Mouse (Mus musculus) v-Abl transformed pro-B cells (cell line): ENCODE measurements around the gene Kif5c.

ENCODE experiments used
- in situ Hi-C, 2 experiments: fragments of 400-800 bp; cut with MboI; formaldehyde crosslinking; loops; one replicate each; pipeline ENCODE4 v1.15.1; 2025; ENCODE audit not compliant: unreplicated experiment in 2 of 2

Kif5c gene

GRCm38 (mm10) chr2:49771172-49771571 is 152.1 kb downstream of the Kif5c start:
- in situ Hi-C loops = loop anchor here in 1 of 2 experiments (25.0 kb wide), 1 partner anchor 1666 kb away; no protein-coding TSS in a partner anchor

GRCm38 (mm10) chr2:49773194-49773931 is 154.3 kb downstream of the Kif5c start:
- in situ Hi-C loops = loop anchor here in 1 of 2 experiments (25.0 kb wide), 1 partner anchor 1664 kb away; no protein-coding TSS in a partner anchor

DNA sequence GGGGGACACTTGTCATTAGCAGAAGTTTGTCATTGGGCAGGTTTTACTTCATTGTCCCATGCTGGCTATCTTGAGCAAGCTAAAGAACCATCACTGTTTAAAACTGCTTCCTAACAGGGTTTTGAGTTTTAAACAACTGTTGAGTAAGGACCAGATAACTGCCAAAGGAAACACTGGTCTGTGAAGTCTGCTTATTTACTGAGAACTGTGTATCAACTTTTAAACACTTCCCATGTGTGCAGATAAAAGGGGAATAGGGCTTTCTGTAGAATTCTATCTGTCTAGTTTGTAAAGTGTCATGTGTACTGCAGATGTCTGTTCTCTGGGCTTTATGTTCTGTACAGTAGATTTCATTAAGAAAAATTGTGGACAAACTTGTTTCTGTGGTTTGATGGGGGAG is 155.1 kb downstream of the Kif5c start:
- in situ Hi-C loops = loop anchor here in 1 of 2 experiments (25.0 kb wide), 1 partner anchor 1663 kb away; no protein-coding TSS in a partner anchor

DNA sequence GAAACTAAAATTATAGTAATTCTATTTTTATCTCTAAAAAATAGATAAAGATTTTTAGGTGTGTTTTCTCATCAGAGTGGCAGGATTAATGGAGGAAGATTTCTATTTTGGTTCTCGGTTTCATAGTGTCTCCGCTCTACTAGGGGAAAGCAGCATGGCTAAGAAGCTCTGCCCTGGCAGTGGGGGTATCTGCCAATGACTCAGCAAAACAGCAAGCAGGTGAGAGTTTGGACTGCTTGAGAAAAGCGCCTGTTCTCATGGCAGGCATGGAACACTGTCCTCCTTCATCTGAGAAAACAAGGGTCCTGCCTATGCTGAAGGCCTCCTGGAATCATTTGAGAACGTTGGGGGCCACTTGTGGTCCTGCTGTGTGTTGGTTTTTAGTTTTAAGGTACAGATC is 156.1 kb downstream of the Kif5c start:
- in situ Hi-C loops = no loop called here

- in situ Hi-C loops = no loop called here
Measured at GRCm38 (mm10) chr2:49775735-49776134, 156.6 kb downstream of the Kif5c start.

DNA sequence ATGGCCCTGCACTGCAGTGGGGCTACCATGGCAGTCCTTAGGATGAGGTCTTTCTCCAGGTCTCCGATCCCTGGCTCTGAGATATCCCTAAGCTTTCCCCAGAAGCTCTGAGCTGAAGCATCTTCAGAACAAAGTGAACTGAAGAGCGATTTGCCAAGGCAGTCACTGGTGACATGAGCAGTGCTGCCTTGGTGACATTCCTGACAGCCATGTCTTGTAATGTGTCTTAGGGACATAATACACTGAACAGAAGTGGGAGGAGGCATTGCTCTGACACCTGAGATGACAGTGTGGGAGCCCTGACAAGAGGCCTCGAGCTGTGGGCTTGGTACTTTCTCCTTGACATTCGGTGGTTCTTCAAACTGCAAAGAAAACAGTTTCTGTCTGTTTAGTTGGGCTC is 157.3 kb downstream of the Kif5c start:
- in situ Hi-C loops = no loop called here

GRCm38 (mm10) chr2:49787376-49788050 is 168.4 kb downstream of the Kif5c start, which contains the start of gene Lypd6b:
Gene Lypd6b (plus strand): TSS chr2:49787688.
- in situ Hi-C loops = no loop called here

DNA sequence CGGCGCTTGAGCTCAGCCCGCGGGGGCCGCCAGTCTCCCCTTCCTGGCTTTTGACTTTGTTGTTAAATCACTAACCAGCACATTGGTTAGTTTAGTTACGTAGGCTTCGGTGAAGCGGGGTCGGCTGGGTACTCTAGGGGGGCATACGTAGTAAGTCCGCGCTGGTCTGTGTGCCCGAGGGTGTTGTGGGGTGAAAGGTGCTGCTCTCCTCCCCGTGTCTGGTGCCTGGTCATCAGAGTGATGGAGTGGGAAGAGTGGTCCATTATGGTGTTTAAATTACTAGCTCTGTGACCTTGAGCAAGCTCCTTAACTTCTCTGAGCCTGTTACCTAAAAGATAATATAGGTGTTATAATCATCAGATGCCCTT is 168.9 kb downstream of the Kif5c start:
- in situ Hi-C loops = no loop called here

- in situ Hi-C loops = no loop called here
Measured at GRCm38 (mm10) chr2:49788643-49789042, 169.5 kb downstream of the Kif5c start.

DNA sequence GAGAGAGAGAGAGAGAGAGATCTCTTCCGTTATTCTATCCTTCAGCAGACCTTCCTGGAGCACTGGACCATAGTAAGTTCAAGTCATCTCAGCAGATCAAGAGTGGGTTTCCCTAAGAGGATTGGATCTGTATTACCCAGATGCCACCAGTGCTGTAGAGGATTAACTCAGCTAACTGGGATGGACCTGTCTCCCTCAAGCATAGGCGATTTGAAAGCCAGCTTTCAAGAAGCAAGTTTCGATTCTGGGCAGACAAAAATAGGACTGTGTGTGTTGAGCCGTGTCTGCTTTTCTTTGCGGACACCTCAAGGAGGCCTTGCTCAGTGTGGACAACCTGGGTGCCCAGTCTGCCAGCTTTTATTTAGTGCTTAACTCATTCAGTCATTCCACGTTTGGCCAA is 170.0 kb downstream of the Kif5c start:
- in situ Hi-C loops = no loop called here

- in situ Hi-C loops = no loop called here
Measured at GRCm38 (mm10) chr2:49789504-49789903, 170.4 kb downstream of the Kif5c start.

DNA sequence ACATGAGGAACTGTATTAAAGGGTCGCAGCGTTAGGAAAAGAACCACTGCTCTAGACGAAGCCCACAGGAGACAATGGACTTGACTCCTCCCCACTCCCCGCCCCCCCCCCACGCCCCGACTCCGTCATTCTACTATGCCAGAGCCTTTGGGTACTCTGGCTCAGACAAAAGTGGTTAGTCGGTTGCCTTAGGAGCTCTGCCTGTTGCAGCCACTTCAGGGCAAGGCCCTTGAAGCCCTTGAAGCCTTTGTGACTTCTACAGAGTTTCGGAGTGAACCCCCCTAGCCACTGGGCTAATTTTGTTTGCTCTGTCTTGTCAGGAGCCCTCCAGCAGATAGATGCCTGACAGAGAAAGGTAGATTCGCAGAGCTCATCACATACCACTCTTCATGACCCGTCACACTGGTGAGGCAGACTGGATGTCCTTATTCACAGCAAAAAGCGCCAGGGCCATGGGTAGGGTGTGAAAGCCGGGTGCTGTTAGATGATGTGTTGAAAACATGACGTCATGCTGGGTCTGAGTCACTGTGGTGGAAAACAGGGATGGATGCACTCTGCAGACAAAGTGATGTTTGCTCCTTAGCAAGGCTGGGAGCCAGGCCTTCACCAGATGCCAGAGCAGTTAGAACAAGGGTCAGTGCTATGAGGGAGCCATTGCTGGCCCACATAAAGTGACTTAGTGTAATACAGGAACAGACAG is 178.5 kb downstream of the Kif5c start:
- in situ Hi-C loops = no loop called here

- in situ Hi-C loops = no loop called here
Measured at GRCm38 (mm10) chr2:49804448-49804847, 185.3 kb downstream of the Kif5c start.

DNA sequence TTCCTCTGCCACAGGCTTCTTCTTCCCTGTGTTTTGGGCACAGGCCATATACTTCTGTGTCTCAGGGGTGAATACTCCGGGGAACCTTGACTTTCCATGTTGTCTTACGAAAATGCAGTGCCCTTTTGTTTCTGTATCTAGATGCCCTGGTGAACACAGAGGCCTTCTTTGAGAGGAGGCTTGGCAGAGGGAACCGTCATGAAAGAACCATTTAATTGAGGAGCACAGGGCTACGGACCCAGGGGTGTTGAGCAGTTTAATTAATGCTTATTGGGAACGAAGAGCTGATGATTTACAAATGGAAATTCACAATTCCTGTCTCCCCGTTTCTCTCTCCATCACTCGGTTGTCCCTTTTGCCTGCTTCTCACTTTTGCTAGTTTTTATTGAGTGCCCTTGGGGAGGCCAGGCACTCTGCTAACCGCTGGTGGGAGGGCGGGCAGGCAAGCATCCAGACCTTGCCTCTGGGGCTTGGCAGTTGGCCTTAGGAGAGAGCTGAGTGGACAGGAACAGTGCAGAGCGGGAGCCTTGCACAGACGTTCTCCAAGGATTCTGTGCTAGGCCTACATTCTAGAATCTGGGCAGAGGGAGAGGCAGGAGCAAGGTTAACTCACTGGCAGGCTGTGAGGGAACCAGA is 186.8 kb downstream of the Kif5c start:
- in situ Hi-C loops = no loop called here

DNA sequence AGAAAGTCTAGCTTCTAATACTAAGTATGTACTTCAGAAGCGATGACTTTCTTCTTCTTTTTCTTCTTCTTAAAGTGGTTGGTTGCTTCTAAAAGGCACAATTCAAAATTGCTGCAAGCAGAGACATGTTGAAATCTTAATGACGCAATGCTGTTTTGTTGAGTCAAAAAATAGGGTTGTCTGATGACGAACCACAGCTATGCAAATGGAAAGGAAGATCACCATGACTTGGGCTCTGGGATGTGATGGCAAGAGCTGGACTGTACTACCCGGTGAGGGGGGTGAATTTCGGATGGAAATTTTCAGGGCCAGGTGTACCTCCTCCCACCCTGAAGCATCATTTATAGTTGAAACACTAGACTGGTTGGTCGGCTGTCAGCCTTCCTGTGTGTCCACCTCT is 190.4 kb downstream of the Kif5c start:
- in situ Hi-C loops = no loop called here

- in situ Hi-C loops = no loop called here
Measured at GRCm38 (mm10) chr2:49811420-49811819, 192.3 kb downstream of the Kif5c start.

DNA sequence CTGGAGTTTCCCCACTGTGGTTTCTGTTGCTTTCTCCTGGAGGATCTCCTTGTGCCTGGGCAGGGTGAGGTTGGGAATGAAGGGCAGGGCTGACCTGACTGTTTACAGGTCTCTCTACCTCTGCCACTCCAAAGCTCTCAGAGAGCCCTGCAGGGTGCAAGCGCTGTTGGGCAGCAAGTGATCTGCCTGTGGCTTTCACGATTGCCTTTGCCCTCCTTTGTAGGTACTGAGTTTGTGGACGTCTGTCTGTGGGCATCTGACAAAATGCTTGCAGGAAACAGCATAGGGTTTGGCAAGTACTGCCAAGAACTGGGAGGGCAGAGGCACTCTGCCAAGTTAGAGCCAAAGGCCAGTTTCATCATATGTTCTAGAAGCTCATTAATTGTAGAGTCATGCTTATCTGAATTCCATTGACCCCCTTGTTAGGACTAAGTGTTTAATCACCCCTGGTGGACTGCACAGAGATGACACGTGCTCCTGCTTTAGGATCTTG is 192.8 kb downstream of the Kif5c start:
- in situ Hi-C loops = no loop called here

- in situ Hi-C loops = no loop called here
Measured at GRCm38 (mm10) chr2:49813151-49813550, 194.1 kb downstream of the Kif5c start.

- in situ Hi-C loops = no loop called here
Measured at GRCm38 (mm10) chr2:49814011-49814410, 194.9 kb downstream of the Kif5c start.

DNA sequence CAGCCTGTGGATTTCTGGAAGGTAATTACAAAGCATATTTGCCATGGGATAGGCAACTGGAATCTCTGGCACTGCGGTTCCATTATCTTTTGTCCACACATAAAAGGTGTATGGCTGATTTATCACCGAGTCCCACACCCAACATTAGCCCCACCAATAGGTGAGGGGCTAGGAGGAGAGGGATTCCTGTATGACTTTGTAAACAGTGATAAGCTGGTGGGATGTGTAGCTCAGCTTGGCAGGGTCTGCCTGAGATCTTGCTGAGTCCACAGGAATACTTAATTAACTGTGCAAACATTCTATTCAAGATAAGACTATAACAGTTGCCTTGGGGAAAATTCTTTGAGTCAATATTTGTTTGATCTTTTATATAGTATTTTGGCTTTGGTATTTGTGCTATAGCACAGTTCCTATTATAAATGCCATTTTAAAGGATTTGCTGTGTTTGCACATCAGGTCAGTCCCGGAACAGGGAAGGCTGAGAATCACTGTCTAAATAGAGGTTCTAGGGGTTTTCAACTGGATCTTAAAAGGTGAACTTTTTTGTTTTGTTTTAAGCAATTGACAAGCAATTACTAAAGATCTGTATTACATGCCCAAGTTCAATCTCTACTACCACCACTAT is 196.7 kb downstream of the Kif5c start:
- in situ Hi-C loops = no loop called here
